Mouse (Mus musculus): ENCODE data around the gene Doc2b.

DNA sequence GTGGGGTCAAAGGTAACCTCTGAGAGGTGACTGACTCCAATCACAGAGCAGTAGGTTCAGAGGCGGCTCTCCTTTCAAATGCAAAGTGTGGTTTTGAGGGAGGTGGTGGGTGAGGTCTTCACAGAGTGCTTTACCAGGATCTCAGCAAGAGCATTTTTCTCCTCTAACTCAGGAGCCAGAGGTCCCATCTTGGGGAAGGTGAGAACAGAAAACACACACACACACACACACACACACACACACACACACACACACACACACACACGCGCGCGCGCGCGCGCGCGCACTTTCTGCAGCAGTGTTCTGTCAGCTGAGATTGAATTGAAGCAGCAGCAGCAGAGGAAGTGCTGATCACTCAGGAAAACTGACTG, 40.4 kb upstream of the Doc2b start:
- TF ChIP-seq POLR2A (IDR thresholded peaks at IDR 0.05; ENCODE audit: low read depth, low read length): no peak
- TF ChIP-seq MAX (IDR thresholded peaks at IDR 0.05; ENCODE audit: low read length): no peak
- TF ChIP-seq MAZ (IDR thresholded peaks at IDR 0.05; ENCODE audit: low read depth, low read length): no peak
- no peak for TF ChIP-seq E2F4 (IDR thresholded peaks at IDR 0.05; ENCODE audit: insufficient replicate concordance, low read depth, low read length)
- TF ChIP-seq CTCF (conservative IDR thresholded peaks at IDR 0.05 in 1 of 2, IDR thresholded peaks at IDR 0.05 in 1 of 2; ENCODE audit: low read depth in 2 of 2, low read length in 2 of 2): no peak
- no peak for TF ChIP-seq ZMIZ1 (IDR thresholded peaks at IDR 0.05; ENCODE audit: low read depth, low read length)
- TF ChIP-seq HCFC1 (IDR thresholded peaks at IDR 0.05; ENCODE audit: low read depth, low read length): no peak
- no peak for TF ChIP-seq SMC3 (IDR thresholded peaks at IDR 0.05; ENCODE audit: low read depth, low read length)
- no peak for TF ChIP-seq CHD2 (IDR thresholded peaks at IDR 0.05; ENCODE audit: low read length)
- TF ChIP-seq GABPA (IDR thresholded peaks at IDR 0.05; ENCODE audit: insufficient replicate concordance, low read depth, low read length): no peak
- TF ChIP-seq USF1 (IDR thresholded peaks at IDR 0.05; ENCODE audit: low read depth, low read length): no peak
